In genomic region chr5:67408391-67408790, GRCm38 (mm10) we compare ENCODE assay signal across 20 mouse cellular contexts. TPM values are rescaled to one million over a fixed set of nuclear protein-coding genes. Genes with fewer than 3 reads are reported as not detected.
DNase-seq lines count a peak whose midpoint lies in the region; ATAC-seq lines count a peak whose summit lies in the region.
"Had no signal": no experiment of that assay in that cellular context is flagged by ENCODE, and none has a peak within 500 bp of the region (broad histone marks: within the 10 kb centered on the region; RNA-seq: fewer than 3 reads in every experiment).

No protein-coding gene starts in this region.

- no peak for ATAC-seq in heart, embryonic 12.5 days (ENCODE audit: insufficient number of reproducible peaks, low FRiP score)
- peak; percentile 72 for ATAC-seq in heart, embryonic 16.5 days (replicated peaks; ENCODE audit: extremely low read depth, insufficient read depth, low FRiP score)
- ATAC-seq: forebrain, embryonic 16.5 days; hindbrain, postnatal 0 days had no signal

- 60% methylated on average over 6 of the region's 6 CpGs for WGBS in heart, embryonic 12.5 days
- 58% methylated on average over 6 of the region's 6 CpGs for WGBS in heart, embryonic 16.5 days

- no peaks in the 10 kb centered on the region for H3K27me3 ChIP-seq in heart, embryonic 12.5 days (replicated peaks)
- H3K27me3 ChIP-seq in heart, embryonic 16.5 days (ENCODE audit: control insufficient read depth, insufficient read depth, low read length), result no peaks in the 10 kb centered on the region
- H3K27me3 ChIP-seq: CH12.LX; embryonic facial prominence, embryonic 13.5 days; forebrain, embryonic 12.5 days; hindbrain, embryonic 13.5 days had no signal

- H3K9ac ChIP-seq in heart, embryonic 12.5 days, result no peak overlapping the region
- H3K9ac ChIP-seq in heart, embryonic 16.5 days (ENCODE audit: low read length), result no peak overlapping the region
- H3K9ac ChIP-seq: embryonic facial prominence, embryonic 13.5 days; forebrain, embryonic 12.5 days; hindbrain, embryonic 13.5 days had no signal

- H3K4me2 ChIP-seq in heart, embryonic 12.5 days, result no peak overlapping the region
- H3K4me2 ChIP-seq in heart, embryonic 16.5 days (ENCODE audit: low read depth, low read length), result no peak overlapping the region
- H3K4me2 ChIP-seq: embryonic facial prominence, embryonic 13.5 days; forebrain, embryonic 12.5 days; hindbrain, embryonic 13.5 days had no signal

- H3K4me3 ChIP-seq in heart, embryonic 12.5 days, result no peak overlapping the region
- no peak overlapping the region for H3K4me3 ChIP-seq in heart, embryonic 16.5 days (ENCODE audit: low read length)
- H3K4me3 ChIP-seq: embryonic facial prominence, embryonic 13.5 days; forebrain, embryonic 12.5 days; hindbrain, embryonic 13.5 days had no signal

- no peak for DNase-seq in heart, postnatal 25 days (ENCODE audit: low spot score)
- DNase-seq in heart, adult 18-20 months, result no peak
- peak; percentile 16 for DNase-seq in lung, postnatal 10 days
- DNase-seq in lung, postnatal 36 days, result no peak
- DNase-seq in yolk sac, embryonic 10.5 days (ENCODE audit: low spot score), result peak; percentile 61
- DNase-seq: adrenal gland, adult 2 months; adrenal gland, postnatal 25 days; cerebellum, adult 18-20 months; cerebellum, adult 9-11 months; cerebellum, postnatal 36 days; gastrocnemius, postnatal 14 days; kidney, adult 8-10 months had no signal

- peaks cover 48% of the 10 kb centered on the region for H3K4me1 ChIP-seq in heart, embryonic 12.5 days (replicated peaks)
- H3K4me1 ChIP-seq in heart, embryonic 16.5 days (ENCODE audit: control insufficient read depth, insufficient read depth, low read length), result peaks cover 29% of the 10 kb centered on the region
- H3K4me1 ChIP-seq: embryonic facial prominence, embryonic 13.5 days; forebrain, embryonic 12.5 days; hindbrain, embryonic 13.5 days had no signal

- no peaks in the 10 kb centered on the region for H3K9me3 ChIP-seq in heart, embryonic 12.5 days (replicated peaks)
- H3K9me3 ChIP-seq in heart, embryonic 16.5 days (replicated peaks; ENCODE audit: control insufficient read depth, low read length), result no peaks in the 10 kb centered on the region
- H3K9me3 ChIP-seq: embryonic facial prominence, embryonic 13.5 days; forebrain, embryonic 12.5 days; hindbrain, embryonic 13.5 days had no signal

- intact Hi-C loops in heart, postnatal 25 days (cut with DNase I), result no loop called here

- peaks cover 37% of the 10 kb centered on the region for H3K36me3 ChIP-seq in heart, embryonic 12.5 days
- no peaks in the 10 kb centered on the region; the same call in 1 of the 2 replicates for H3K36me3 ChIP-seq in heart, embryonic 16.5 days (ENCODE audit: control insufficient read depth, insufficient read depth)
- H3K36me3 ChIP-seq: embryonic facial prominence, embryonic 13.5 days; forebrain, embryonic 12.5 days had no signal

- H3K27ac ChIP-seq in heart, embryonic 12.5 days (ENCODE audit: poor library complexity, severe bottlenecking), result peak overlapping the region; percentile 75
- H3K27ac ChIP-seq in heart, embryonic 16.5 days (ENCODE audit: low read length), result peak overlapping the region; percentile 52
- H3K27ac ChIP-seq: embryonic facial prominence, embryonic 13.5 days; forebrain, embryonic 12.5 days; hindbrain, embryonic 13.5 days; hindbrain, postnatal 0 days had no signal

RNA-seq across cellular contexts. Expression of gene Bend4, which starts 19.7 kb away (rescaled TPM):
- polyA plus RNA-seq in heart, embryonic 12.5 days (2016; fragmentation: Nextera tagmentation; extraction: Ambion mirVana), result 19.8 and 20.8 TPM in 2 replicates
- 1 to 10 TPM; 2.3 TPM for total RNA-seq in heart, postnatal 25 days (2021)
- 12.3 and 12.7 TPM in 2 replicates for polyA plus RNA-seq in heart, embryonic 16.5 days (2015; fragmentation: Nextera tagmentation; extraction: Ambion mirVana)
- 1 to 10 TPM; 3.5 to 3.9 TPM for total RNA-seq in heart, adult 18-20 months (2021)
- total RNA-seq: CH12.LX had no signal

Comparison
In these comparisons a context has a peak if more than half of its experiments do, and no peak if none do; other contexts are left out.
1. DNase-seq: peak in lung, postnatal 10 days (single experiment) and yolk sac, embryonic 10.5 days (single experiment); none in heart, postnatal 25 days (single experiment), heart, adult 18-20 months (0 of 2) and lung, postnatal 36 days (single experiment).